Mouse (Mus musculus): ENCODE measurements at regions not wholly inside any gene's neighbourhood (a gene's known extent, or its start where the extent isn't known, plus 50 kb on each side); places are given as distances from the start of the nearest gene placed in this dataset.

- no peak for TF ChIP-seq CTCF (conservative IDR thresholded peaks at IDR 0.05; ENCODE audit: insufficient read depth, insufficient read length, low read depth, low read length)
- no peak for TF ChIP-seq POLR2A (IDR thresholded peaks at IDR 0.05; ENCODE audit: low read depth, low read length)
These were observed 80.1 kb upstream of the Casz1 start for GRCm38 (mm10) chr4:148723934-148724719.

Measured in kidney, adult 2 months (tissue).